Mouse (Mus musculus): ENCODE data around the gene Commd4.
"Not testable (repeated sequence)": the region's sequence is repeated elsewhere in the genome, so short reads cannot be mapped to it uniquely, and the experiment has no call there.

Gene Commd4

DNA sequence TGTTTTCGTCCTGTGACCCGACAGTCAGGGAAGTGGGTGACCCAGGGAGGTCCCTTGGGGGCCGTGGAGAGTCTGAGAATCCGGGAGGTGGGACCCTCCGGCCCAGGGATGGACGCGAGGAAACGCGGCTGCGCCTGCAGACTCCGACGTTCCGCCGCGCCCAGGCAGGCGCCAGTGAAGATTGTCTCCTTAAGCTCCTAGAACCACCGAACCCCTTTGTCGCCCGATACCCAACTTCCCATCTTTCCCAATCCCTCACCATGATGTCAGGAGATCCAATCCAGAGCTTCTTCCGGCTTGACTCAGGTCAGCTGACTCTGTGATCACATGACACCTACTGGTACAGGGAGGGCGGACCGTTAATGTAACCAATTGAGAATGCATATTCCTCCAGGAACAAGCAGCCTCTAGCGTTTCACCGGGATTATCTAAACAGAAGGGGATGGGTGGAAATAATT is at the start of gene Commd4:
Gene Commd4, minus strand, starts transcription at position 319 of the 458 bp plus-strand sequence.
- peak; percentile 91 to 95 for DNase-seq

DNA sequence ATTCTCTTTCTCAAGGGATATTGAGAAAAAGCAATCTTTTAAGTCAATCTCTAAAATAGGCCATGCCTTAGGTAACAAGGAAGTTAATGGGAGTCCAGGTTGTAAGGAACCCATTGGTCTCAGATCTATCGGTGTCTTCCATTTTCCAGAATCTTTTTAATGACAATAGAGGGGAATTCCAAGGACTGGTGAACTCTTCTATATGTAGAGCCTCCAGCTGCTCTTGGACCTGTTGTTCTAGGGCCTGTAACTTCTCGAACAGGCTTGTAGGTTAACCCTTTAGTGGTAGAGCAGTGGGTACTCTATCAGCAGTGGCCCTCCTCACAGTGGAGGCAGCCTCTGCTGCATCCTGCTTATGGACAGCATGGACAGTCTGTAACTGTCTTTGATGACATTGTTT is 48.8 kb upstream of the Commd4 start:
- DNase-seq = no peak

DNA sequence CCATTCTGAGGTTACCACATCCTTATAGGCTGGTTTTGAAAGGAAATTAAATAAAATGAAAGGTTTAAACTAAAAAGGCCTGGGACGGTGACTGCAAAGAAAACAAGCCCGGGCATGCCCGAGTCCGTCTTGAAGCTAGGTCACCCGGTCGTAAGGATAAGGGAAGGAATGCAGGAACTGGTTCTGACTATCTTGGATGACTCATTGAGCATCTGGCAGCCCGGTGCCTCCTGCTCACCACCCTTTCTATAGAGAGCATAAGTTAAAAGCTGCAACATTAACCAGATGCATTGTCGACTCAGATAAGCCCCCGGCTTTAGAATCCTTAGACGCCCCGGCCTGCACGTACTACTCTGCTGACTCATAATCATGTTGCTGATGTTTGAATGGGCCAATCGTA is 45.4 kb upstream of the Commd4 start:
- not testable (repeated sequence) for DNase-seq

DNA sequence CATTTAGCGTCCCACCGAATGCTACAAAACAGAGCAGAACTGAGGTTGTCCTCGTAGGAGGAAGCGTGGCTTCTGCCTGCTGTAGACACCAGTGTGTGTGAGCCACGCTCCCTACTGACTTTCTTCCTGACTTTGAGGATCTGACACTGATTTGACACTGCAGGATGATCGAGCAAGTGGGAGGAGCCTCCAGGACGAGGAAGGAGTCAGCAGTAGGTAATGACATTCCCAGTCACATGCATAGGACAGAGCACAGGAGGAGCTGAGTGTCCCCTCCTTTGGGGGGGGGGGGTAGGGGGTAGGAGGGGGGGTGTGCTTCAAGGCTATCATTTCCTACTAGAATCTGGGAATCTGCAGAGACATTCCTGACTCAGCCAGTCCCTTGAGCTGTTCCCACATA is 44.9 kb upstream of the Commd4 start:
- no peak for DNase-seq

DNA sequence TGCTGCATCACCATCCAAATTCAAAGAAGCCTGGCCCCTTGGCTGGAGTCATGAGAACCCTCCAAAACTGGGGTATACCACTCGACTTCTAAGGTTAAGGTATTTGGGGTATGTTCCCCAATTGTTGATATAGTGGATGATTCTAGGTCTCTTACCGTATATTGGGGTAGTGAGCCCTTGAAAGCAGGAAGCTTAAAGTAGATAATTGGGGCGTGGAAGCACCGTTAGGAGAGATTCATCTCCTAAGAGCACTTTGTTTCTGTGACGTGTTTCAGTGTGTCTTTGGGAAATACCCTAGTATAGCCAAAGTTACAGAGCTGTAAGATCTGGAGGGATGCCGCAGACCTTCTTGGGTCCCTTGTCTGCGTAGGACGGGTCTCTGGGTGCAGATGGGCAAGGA is 39.3 kb upstream of the Commd4 start:
- DNase-seq = no peak

DNA sequence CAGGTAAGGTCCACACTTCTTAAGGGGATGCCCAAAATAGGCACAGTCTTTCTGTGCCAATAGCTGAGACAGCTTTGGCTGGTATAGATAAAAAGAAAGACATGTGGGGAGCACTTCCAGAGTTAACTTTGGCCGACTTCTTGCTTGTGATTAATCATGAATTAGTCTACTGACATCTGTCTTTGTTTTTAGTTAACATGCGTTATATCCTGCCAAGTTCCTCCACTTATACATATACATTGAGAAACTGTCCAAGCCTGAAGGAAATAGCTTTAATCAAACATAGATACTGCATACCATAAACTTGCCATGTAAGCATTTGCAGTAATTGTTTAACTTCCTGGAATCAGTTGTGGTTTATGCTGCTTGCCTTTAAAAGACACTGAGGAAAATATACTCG is 38.6 kb upstream of the Commd4 start:
- no peak for DNase-seq

DNA sequence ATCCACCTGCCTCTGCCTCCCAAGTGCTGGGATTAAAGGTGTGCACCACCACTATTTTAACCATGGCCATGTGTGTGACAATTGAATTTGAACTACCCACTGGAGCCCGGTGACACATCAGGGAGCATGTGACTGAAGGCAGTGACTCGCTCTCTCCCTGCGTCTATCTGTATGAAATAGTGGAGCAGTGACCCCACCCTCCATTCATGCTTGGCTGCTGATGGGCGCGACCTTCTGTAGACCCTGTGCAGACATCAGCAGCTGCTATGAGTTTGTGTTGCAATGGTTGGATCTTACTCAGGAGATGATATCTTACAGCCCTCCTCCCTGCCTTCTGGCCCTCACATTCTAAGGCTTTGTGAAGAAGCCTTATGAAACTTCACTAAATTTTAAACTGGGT is 10.3 kb upstream of the Commd4 start:
- DNase-seq = no peak

DNA sequence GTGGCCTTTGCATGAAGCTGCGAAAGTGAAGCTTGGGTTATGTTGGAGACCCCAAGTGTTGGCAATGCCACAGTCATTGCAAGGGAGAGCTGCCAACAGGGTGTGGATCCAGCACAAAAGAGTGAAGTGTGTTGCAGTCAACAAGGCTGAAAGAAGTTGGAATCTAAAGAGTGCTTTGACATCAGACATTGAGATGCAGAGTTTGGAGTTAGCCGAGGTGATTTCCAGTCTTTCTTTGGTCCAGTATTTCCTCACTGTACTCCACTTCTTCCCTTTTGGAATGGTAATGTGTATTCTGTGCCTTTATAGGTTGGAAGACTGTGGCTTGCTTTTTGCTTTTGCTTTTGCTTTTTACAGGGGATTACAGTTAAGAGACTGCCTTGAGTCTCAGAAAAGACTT is 8.0 kb upstream of the Commd4 start:
- no peak for DNase-seq

DNA sequence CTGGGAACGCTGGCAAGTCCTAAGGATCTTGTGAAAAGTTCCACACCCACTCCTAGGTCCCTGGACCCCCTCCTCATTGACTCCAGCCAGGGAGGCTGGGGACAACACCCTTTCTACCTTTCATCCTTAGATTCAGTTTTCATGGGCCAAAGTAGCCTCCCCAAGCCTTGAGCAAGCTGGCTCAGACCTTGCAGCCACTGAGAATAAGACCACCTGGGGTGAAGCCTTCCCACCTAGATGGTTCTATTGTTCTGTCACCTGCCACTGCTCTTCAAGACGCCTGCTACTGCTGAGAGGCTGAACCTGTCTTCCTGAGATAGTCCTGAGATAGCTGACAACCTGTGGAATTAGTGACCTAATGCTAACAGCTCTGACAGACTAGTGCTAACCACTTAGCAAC is 5.0 kb upstream of the Commd4 start:
- no peak for DNase-seq

DNA sequence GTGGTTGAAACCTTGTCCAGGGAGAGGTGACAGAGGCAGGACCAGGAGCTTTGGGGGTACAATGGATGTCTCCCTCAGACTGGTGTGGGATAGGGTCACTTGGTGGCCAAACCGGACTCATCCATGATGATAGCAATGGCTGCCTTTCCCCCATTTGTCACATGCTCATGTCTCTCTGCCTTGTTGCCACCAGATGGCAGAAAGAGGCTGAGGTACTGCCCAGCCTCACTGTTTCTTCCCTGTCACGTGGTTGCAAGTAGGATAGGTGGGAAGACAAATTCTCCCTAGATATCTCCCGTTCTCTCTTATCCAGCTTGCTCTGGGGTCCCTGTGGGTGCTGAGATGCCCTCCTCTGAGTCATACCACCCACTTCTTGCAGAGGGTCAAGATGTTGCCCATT is 4.4 kb upstream of the Commd4 start:
- DNase-seq = peak; percentile 54 to 61

DNA sequence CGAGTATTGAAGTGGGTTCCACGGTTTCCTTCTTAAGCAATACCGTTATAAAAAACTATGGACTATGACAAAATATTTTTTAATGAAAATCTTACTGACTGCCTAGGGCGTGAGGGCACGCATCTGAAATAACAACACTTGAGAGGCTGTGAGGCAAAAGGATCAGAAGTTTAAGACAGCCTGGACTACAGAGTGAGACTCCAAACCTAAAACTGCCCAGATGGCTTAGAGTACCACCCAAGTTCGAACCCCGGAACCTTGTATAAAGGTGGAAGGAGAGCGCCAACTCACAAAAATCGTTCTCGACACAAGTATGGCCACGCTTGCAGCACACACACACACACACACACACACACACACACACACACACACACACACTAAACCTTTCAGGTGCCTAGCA is 375 bp upstream of the Commd4 start:
- DNase-seq = no peak

DNA sequence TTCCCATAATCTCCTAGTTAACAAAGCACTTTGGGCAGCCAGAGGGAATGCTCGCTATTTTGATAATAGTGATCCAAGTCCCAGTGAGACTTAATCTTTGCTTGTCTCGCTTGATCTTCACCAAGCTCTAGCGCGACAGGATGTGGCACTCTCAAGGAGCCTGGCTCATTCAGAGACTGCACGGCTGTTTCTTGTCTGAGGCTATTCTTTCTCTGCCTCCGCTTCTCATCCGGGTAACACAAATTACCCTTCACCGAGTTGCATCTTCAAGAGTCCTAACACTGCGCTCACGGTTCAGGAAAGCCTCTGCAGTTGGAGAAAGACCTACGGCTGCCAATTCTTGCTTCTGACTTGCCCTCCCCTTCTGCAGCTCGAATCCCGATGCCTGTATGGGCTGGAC is 632 bp downstream of the Commd4 start:
- no peak for DNase-seq

DNA sequence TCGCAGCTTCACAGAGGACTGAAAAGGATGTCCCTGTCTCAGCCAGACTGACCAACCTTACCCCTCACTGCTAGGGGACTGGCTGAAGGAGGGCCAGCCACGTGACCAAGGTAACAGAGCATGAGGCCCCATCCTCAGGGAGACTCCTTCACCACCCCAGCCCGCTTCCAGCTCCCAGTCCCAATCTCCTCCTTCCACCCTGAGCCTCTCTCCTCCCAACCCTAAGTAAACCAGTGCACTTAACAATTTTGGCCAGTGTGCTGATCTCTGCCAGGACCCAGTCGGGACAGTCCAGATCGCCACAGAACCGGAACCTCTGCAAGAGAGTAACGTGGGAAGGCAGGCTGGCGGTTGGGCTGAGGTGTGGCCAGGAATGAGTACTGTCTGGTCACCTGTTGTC is 1.3 kb downstream of the Commd4 start:
- DNase-seq = no peak

DNA sequence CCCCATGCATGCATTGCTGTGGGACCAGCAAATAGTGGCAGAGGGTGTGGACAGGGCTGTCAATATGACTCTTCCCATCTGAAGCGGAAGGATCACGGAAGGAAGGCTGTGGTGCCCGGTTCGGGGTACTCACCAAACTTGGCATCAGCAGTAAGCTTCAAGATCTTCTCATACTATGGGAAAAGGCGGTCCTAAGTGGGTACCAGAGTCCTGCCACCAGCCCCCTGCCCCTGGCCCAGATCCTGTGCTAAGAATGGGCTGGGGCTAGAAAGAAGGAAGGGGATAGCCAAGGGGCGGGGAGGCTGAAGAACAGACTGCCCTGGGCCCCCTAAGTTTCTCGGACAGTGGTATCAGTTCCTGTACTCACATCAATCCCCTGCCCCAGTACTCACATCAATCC is 1.7 kb downstream of the Commd4 start:
- no peak for DNase-seq

DNA sequence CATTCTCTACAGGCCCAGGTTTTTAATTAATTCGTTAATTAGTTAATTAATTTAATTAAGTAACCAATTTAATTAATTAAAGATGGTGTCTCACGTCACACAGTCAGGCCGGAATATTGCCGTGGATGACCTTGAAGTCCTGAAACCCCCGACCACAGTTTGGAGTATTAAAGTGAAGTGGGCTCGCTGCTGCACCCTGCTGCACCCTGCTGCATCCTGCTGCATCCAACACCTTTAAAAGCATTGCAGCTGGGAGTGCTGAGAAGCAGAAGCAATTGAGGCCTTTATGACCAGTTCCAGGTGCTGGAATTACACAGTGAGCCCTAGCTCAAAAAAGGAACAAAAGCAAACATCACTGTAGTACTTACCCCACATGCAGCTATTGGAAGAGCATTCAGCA is 5.8 kb downstream of the Commd4 start:
- no peak for DNase-seq

DNA sequence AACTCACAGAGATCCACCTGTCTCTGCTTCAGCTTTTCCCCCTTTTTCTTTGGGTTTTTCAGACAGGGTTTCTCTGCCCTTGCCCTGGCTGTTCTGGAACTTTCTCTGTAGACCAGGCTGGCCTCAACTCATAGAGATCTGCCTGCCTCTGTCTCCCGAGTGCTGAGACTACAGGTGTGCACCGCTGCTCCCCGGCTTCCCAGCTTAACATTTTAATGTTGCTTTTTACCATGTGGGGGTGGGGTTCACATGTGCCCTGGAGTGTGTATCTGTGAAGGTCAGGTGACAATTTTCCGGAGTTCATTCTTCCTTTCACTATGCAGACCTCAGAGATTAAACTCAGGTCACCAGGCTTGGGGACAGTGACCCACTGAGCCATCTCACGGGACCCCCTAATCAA is 7.9 kb downstream of the Commd4 start:
- DNase-seq = no peak

DNA sequence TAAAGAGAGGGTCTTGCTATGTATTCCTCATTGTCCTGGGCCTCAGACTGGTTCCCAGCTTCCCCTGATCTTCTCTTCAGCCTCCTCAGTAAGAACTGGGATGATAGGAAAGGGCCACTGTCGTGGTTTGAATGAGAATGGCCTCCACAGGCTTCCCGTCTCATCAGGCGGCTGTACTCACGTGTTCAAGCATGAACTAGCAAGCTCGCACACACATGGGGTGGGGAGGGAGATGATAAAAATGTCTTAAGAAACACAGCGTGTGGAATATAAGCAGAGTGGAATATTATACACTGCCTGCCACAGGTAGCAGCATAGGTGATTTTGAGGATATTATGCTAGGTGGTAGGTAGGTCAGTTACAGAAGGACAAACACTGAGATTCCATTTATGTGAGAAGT is 9.1 kb downstream of the Commd4 start:
- no peak for DNase-seq

DNA sequence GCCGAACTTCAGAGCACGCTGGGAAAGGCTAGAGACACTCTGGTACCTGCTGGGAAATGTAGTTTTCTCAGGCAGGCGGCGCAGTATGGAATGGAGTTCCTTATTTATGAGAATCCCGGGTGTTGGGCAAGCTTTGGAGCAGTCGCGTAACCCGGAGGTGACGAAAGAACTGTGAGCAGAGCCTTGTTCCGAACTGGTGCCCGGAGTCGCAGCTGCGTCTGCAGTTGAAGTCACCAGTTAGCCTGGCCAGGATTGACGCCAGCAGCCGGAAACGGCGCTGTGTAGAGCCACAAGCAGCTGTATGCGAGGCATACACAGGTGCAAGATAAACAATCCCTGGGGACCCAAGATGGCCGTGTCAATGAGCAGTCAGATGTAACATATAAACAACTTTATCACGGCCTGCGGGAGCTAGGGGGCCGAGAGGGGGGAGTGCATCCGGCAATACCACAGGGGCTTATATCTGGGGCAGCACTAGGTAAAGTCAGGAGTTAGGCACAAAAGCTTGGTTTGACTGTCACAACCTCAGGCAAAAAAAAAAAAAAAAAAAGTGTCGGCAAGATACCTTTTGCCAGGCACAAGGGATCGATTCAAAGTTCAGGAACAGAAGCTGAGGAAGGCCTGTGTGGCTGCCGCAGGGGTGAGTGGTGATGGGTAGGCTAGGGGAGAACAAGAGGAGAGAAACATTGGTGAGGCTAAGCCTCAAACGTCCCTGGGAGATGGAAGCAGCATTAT is 9.8 kb downstream of the Commd4 start, which contains the start of gene Neil1:
Gene Neil1, minus strand, starts transcription at position 162 of the 735 bp plus-strand sequence.
- peak; percentile 82 to 90 for DNase-seq

DNA sequence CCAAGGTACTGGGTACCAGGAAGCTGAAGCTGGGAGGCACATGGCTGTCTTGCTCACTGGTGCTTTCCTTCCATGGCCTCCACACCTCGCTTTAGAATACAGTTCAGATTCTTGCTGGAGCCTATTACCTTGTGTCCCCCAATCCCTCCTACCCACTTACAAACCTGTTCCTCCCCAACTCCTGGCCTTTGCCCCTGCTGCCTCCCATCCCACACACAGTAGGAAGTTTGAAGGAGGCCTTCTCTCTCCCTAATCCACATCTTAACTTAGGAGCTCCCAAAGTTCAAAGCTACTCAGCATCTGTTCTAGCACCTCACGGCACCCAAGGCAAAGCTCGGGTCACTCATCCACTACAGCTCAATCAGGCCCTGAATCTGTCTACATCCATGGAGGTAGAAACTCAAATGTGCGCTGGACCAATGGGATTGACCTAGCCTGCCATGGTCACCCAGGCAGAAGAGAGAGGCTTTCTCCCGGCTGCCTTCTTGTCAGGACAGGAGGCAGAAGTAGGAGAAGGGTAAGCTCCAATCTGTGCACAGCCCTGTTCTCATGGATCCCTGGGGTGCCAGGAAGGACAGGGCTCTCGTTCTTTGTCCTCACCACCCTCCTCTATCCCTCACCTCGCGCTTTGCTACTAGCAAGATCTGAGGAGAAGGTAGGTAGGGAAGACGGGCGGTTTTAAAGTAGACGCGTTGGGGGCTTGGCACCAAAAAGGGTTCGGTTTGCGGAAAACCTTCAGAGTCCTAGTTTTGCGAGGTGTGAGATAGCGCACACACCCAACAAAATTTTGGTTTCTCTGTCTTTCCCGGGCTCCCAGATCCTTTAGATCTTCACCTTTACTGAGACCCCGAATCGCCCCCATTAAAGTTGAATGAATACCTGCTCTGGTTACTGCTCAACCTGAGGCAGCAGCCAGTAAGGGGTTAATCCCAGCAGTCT is 10.7 kb downstream of the Commd4 start:
- peak; percentile 28 to 57 for DNase-seq

DNA sequence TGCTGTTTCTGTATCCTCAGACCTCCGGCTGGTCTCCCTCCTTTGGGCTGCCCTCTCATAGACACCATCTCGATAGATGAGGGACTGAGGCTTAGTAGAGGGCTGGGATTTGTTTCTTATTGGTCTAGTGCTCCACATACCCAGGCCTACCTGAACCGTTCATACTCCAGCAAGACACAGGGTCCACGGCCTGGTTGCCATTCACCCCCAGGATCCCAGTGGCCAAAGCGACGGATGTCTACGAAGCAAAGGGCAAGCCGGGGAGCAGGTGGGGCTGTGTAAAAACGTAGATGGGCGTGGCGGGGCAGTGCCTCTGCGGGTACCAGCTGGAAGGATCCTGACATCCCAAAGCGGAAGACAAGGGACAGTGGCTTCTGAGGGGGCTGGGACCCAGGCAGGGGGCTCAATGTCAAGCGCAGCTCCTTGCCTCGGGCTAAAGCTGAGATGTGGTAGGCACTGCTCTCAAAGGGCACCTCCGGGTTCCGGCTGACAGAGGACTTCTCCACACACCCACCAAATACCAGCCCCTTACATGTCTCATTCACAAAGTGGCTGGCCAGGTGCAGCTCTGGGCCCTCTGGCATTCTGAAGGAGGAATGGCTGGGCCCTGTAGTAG is 11.6 kb downstream of the Commd4 start:
- no peak for DNase-seq

DNA sequence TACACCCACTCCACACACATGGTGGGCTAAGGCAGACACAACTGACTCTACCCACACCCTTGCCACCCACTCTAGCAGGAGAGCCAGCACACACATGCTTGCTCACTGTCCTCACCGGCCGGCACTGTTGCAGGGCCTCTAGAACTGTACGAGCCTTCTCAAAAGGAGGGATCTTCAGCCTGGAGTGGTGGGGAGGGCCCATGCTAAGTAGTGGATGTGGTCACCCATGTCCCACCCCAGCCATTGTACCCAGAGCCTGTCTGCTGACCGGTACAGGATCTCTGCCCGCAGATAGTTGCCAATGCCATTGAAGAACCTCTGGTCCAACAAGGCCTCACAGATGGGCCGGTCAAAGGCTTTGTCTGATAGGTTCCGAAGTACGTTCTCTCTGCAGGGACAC is 13.3 kb downstream of the Commd4 start:
- no peak for DNase-seq

DNA sequence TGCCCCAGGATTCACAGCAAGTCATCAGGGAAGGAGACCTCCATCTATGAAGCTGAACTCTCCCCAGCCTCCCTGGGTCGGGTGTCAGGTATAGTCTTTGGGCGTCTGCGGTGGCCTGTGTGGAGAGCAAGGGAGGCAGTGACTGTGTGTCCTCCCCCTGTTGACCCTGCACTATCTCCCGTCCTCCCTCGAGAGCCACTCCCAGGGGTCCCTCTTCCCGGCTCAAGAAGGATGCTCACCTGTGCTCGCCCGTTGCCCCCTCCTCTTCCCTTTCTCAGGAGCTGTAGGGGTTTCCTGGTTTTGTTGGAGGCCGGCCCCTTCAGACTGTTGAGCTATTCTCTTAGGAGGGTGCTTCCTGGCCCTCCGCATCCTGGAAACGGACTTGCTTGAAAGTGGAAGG is 14.9 kb downstream of the Commd4 start:
- DNase-seq = no peak

Data from kidney, postnatal 4 days (tissue).